Mouse (Mus musculus) heart, embryonic 13.5 days (tissue): ENCODE data around the gene Adcy7. TPM values are rescaled to one million over a fixed set of nuclear protein-coding genes. Genes with fewer than 3 reads are reported as not detected.
A peak's percentile ranks its signal among the peaks of the same experiment; 100 is the strongest.

Experiments used
- ATAC-seq: fragments of 200-750 bp; cut with Nextera tagmentation; 2 replicates; pipeline ENCODE4 v1.8.0; 2017; ENCODE audit warnings: moderate TSS enrichment; ENCODE audit not compliant: insufficient number of reproducible peaks, low FRiP score, low TSS enrichment; ENCODE audit errors: extremely low read depth
- H3K27ac ChIP-seq: fragments of 300-500 bp; sonication (generic); replicated peaks from 2 replicates; pipeline ENCODE4 v1.5.1; 2015; ENCODE audit warnings: moderate library complexity, mild to moderate bottlenecking, inconsistent platforms
- H3K27me3 ChIP-seq: fragments of 300-500 bp; sonication (generic); replicated peaks from 2 replicates; pipeline ENCODE4 v1.6.1; 2015; ENCODE audit warnings: mild to moderate bottlenecking, inconsistent platforms
- H3K36me3 ChIP-seq: fragments of 300-500 bp; sonication (generic); 2 replicates; pipeline ENCODE4 v1.6.1; 2015; ENCODE audit warnings: mild to moderate bottlenecking, inconsistent platforms
- H3K4me1 ChIP-seq: fragments of 300-500 bp; sonication (generic); 2 replicates; pipeline ENCODE4 v1.6.1; 2015; ENCODE audit warnings: inconsistent platforms
- H3K4me2 ChIP-seq: fragments of 300-500 bp; sonication (generic); 2 replicates; pipeline ENCODE4 v1.6.1; 2015; ENCODE audit warnings: inconsistent platforms, mild to moderate bottlenecking, moderate library complexity
- H3K4me3 ChIP-seq: fragments of 300-500 bp; sonication (generic); 2 replicates; pipeline ENCODE4 v1.5.1; 2015; ENCODE audit warnings: moderate library complexity, mild to moderate bottlenecking, inconsistent platforms
- H3K9ac ChIP-seq: fragments of 300-500 bp; sonication (generic); 2 replicates; pipeline ENCODE4 v1.6.1; 2015; ENCODE audit warnings: inconsistent platforms, mild to moderate bottlenecking, moderate library complexity
- H3K9me3 ChIP-seq: fragments of 300-500 bp; sonication (generic); 2 replicates; pipeline ENCODE4 v1.6.1; 2016; ENCODE audit warnings: inconsistent platforms
- WGBS: fragments of 180-500 bp; shearing (Covaris S2); methylation state at CpG from one replicate; pipeline ENCODE4 v1.1.7; 2015; ENCODE audit warnings: mixed read lengths; 5-methylcytosine and 5-hydroxymethylcytosine counted together
- polyA plus RNA-seq: library from polyadenylated mRNA; unstranded; fragments of >200 nt; fragmentation: Nextera tagmentation; extraction: Ambion mirVana; gene quantifications from 2 replicates; pipeline ENCODE4 v1.2.1, GENCODE M21; 2015

Adcy7 gene
- polyA plus RNA-seq, 1 experiment from 2014 or later, result 3.2 TPM

DNA sequence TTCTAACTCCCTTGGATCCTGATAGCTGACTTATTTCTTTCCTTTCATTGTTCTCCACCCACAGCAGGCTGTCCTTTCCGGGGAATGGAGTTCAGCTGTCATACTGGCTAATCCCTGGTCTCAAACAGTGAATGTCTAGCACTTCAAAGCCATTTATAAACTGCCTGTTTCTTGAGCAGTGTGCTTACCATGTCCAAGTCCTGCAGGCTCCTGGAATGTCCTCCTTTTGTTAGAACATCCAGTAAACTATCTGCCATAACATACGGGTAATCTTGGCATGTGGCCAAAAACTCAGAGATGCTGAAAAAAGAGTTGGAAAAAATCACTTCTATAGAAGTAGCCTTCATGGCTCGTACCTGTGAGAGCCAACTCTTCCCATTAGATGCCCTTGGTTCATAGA is 67.0 kb downstream of the Adcy7 start:
- Histone ChIP-seq H3K4me1 (peaks cover 44% of the 10 kb centered on the region), H3K9me3 (no peaks in the 10 kb centered on the region), H3K36me3 (peaks cover 90% of the 10 kb centered on the region), H3K27ac (peak overlapping the region; percentile 92), H3K4me2 (no peak overlapping the region), H3K4me3 (no peak overlapping the region), H3K27me3 (no peaks in the 10 kb centered on the region), H3K9ac (no peak overlapping the region; the same call in 1 of the 2 replicates)
- ATAC-seq, result no peak
- 37% methylated on average over 3 of the region's 3 CpGs for WGBS

DNA sequence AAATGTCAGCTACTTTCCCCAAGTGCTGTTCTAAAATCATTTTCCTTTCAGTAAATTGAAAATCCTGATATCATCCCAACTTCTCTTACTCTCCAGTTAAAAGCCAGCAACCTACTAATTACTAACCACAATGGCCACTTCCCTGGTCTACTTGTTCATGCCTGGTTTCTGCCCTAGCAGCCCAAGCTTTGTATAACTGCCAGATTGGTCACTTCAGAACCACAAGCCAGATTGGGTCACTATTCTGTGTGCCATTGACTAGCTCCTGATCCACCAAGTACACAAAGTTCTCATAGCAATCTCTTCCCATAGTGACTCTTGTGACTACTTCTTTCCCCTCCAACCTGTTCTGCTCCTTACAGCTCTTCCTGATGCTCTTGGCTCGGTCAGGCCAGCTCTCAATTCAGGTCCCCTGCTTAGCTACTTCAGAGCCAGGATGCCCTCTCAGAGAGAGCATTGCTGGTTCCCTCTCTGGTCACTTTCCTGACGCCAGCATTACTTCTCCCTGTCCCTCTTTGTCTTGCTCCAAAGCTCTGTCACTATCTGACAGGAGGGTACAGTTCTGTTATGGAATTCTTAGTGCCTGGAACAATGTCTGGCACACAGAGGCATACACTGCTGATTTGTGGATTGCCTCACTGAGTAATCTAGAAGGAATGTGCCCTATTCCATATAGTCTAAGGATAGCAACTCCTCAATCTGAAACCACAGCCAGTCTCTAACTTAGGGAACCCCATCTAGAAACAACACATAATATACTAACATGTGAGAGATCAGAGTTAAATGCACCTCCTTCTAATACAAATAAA is 67.9 kb downstream of the Adcy7 start:
- H3K27ac ChIP-seq, result peak overlapping the region; percentile 92
- WGBS, result 49% methylated on average over 2 of the region's 2 CpGs
- peaks cover 97% of the 10 kb centered on the region for H3K36me3 ChIP-seq
- H3K9me3 ChIP-seq, result no peaks in the 10 kb centered on the region
- peak overlapping the region; percentile 47; the same call in 1 of the 2 replicates for H3K9ac ChIP-seq
- peaks cover 36% of the 10 kb centered on the region for H3K4me1 ChIP-seq
- peak overlapping the region; percentile 11; the same call in 1 of the 2 replicates for H3K4me2 ChIP-seq
- H3K27me3 ChIP-seq, result no peaks in the 10 kb centered on the region
- ATAC-seq, result peak; percentile 31; the same call in 1 of the 2 replicates
- H3K4me3 ChIP-seq, result no peak overlapping the region

DNA sequence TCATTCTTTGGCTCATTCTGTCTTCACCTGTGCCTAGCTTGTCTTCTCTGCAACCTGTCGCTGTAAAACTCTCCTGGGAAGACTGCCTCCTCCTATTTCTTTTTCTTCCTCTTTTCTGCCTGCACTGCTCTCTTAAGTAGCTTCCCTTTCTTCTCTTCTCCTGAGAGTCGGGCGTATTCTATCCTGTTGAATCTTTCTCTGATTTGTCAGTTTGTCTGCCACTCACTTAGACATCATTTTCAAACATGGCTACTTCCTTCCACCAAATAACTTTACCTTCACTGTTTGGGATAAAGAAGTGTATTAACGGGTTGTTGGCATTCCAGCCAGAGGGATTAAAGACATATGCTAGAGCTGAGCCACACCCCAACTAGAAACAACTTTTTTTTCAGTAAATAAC is 69.8 kb downstream of the Adcy7 start:
- 90% methylated on average over 4 of the region's 4 CpGs for WGBS
- H3K27ac ChIP-seq, result peak overlapping the region; percentile 92
- ATAC-seq, result no peak

DNA sequence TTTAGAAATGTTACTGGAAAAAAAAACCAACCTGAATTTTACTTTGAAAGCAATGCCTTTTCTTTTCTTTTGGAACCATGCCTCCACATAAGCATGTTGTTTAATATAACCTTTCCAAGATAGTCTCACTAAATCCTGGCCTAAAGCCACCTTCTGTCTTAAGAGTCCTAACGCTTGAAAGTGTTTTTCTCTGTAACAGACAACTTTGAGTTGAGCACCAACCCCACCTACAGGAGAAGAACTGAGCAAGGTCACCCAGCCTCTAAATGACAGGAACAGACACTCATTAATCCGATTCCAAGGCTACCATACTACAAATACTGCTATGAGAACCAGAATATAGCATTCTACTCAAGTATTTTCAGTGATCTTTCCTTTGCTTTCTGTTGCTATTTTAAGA is 76.8 kb downstream of the Adcy7 start:
- no peak for ATAC-seq
- Histone ChIP-seq H3K27me3 (no peaks in the 10 kb centered on the region), H3K9me3 (no peaks in the 10 kb centered on the region), H3K36me3 (peaks cover 92% of the 10 kb centered on the region), H3K27ac (peak overlapping the region; percentile 68), H3K4me2 (no peak overlapping the region), H3K9ac (no peak overlapping the region), H3K4me3 (no peak overlapping the region), H3K4me1 (peaks cover 11% of the 10 kb centered on the region)
- WGBS, result 38% methylated on average over 2 of the region's 2 CpGs

More for the DNA sequence above, 69.8 kb downstream of the Adcy7 start:
- Histone ChIP-seq H3K4me2 (no peak overlapping the region), H3K36me3 (peaks cover 98% of the 10 kb centered on the region), H3K4me1 (peaks cover 33% of the 10 kb centered on the region), H3K9ac (no peak overlapping the region), H3K27me3 (no peaks in the 10 kb centered on the region), H3K9me3 (no peaks in the 10 kb centered on the region), H3K4me3 (no peak overlapping the region)

DNA sequence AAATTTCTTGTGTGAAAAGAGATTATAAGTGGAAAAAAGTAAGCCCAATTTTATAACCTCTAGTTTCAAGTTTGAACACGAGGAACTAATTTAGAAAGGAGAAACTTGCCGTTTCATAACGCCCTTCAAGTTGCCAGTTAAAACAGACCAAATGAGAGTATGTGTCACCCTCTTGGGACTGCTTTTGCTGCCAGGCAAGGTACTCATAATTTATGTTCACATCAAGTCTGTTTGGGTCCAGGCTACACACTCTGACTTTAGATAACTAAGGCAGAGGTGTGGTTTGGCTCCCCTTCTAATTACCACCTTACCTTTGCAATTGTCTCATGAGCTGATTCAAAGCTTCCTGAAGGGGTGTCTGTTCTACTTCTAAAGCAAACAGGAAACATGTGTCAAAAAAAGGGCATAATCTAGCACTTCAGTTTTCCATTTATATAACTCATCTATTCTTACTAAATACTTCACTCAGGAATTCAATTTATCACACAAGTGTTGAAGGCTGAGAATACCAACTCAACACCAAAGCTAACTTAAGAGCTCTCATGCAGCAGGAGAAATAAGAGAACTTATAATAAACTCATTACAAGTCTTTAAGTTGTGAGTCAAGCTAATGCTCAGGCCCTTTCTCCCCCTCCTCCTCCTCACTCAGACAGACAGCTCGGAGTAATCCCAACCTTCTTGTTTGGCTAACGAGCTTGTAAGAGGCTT is 85.2 kb downstream of the Adcy7 start:
- H3K9ac ChIP-seq, result no peak overlapping the region
- ATAC-seq, result no peak

DNA sequence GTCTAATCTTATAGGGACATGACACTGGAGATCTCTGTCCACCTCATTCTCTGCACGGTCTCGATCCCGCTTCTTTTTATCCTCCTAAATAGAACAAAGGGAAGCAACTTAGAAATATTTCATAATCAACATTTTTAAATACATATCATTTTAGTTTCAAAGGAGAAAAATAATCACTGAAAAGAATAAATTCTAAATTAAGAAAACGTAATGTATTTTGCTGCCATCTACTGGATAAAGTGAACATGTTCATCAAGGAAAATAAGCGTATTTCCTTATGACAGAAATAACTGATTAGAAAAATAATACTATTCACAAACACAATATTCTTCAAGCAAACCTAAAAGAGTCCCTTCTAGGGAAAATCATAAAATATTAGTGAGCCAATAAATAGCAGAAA is 85.7 kb downstream of the Adcy7 start:
- Histone ChIP-seq H3K9me3 (no peaks in the 10 kb centered on the region), H3K36me3 (peaks cover 67% of the 10 kb centered on the region), H3K4me2 (no peak overlapping the region), H3K4me1 (peaks cover 25% of the 10 kb centered on the region), H3K27me3 (no peaks in the 10 kb centered on the region), H3K4me3 (no peak overlapping the region), H3K9ac (no peak overlapping the region), H3K27ac (no peak overlapping the region)
- WGBS, result 82% methylated on average over 5 of the region's 5 CpGs
- no peak for ATAC-seq

More for the DNA sequence above, 85.2 kb downstream of the Adcy7 start:
- Histone ChIP-seq H3K4me1 (peaks cover 21% of the 10 kb centered on the region), H3K4me2 (no peak overlapping the region), H3K4me3 (no peak overlapping the region), H3K27me3 (no peaks in the 10 kb centered on the region), H3K36me3 (peaks cover 73% of the 10 kb centered on the region), H3K9me3 (no peaks in the 10 kb centered on the region), H3K27ac (no peak overlapping the region)
- 70% methylated on average over 5 of the region's 5 CpGs for WGBS

DNA sequence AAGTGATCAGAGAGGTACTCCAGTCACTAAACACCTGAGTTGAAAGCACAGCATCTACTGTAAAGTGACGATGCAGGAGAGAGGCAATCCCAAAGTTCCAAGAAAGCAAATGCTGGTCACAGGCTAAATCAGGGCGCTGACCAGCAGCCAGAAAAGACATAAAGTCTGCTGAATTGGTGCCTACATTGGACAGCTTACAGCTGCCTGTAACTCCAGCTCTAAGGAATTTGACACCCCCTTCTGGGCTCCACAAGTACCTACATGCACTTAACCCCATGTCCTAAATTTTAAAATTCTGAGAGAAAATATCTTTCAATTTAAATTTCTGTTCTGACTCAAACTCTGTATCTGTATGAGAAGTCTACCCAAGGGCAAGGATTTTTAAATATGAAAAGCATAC is 87.8 kb downstream of the Adcy7 start:
- Histone ChIP-seq H3K9ac (peak overlapping the region; percentile 100), H3K9me3 (no peaks in the 10 kb centered on the region), H3K36me3 (peaks cover 48% of the 10 kb centered on the region), H3K4me2 (peak overlapping the region; percentile 97), H3K27ac (no peak overlapping the region), H3K4me1 (peaks cover 31% of the 10 kb centered on the region), H3K27me3 (no peaks in the 10 kb centered on the region), H3K4me3 (peak overlapping the region; percentile 99)
- ATAC-seq, result no peak
- 78% methylated on average over 2 of the region's 2 CpGs for WGBS

DNA sequence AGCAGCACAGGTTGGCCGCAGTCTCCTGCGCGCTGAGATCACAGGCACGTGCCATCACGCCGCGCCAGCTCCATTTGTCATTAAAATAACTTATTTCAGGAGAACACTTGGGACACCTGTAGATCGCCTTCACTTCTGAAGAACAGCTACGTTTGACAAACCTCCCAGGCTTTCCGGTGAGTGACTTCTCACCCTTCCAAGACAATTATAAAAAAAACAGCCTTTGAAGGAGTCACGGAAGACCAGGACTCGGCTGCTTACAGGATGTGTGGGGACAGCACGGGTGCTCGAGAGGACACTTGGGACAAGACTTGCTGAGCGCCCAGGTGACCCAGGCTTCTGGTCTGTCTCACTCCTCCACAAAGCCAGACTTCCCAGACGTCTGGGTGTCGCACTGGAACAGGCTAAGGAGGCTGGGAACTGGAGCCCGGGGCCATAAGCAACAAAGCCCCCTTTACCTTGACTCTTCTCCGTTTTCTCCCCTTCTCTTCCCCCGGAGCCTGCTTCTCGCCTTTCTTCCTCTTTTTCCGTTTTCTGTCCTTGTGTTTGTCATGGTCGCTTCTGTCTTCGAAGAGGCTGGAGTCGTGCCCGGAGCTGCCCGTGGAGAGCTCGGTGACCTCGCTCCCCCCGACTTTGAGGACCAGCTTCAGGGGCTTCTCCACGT is 89.0 kb downstream of the Adcy7 start:
- peak overlapping the region; percentile 91 for H3K27ac ChIP-seq
- H3K9me3 ChIP-seq, result no peaks in the 10 kb centered on the region
- peaks cover 7% of the 10 kb centered on the region; the same call in 1 of the 2 replicates for H3K27me3 ChIP-seq
- peaks cover 36% of the 10 kb centered on the region for H3K36me3 ChIP-seq
- H3K9ac ChIP-seq, result peak overlapping the region; percentile 100
- peak overlapping the region; percentile 97 for H3K4me2 ChIP-seq
- H3K4me1 ChIP-seq, result peaks cover 31% of the 10 kb centered on the region
- H3K4me3 ChIP-seq, result peak overlapping the region; percentile 99
- WGBS, result 1% methylated on average over 31 of the region's 31 CpGs
- ATAC-seq, result no peak

DNA sequence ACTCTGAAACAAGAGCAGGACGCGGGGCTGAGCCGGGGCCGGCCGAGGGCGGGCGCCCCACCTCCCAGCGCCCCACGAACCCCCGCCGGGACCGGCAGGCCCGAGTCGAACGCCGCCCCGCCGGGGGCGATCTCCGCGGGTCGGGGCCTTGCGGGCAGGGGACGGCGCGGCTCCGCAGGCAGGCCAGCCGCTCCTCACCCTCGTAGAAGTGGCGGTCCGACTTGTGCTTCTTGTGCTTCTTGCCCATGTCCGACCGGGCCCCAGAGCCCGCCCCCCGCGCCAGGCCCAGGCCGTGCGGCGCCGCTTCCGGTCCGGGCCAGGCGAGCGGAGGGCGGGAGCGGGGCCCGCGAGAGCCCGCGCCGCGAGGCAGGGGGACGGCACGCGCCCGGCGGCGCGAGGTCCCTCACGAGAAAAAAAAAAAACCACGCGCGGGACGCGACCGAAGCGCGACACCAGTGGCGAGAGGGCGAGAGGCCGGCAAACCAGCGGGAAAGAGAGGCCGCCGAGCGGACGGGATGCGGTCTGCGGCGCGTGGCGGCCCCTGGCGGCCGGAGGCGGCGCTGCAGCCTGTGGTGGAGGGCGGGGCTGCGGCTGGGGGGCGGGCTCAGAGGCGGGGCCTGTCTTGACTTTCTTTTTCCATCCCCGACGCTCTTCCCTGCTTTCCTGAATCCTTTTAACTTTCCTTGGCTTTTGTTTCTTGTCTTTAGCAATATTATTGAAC is 89.7 kb downstream of the Adcy7 start, which contains the start of gene Brd7:
TSS of gene Brd7 (minus strand) at position 487 of the 721 bp plus-strand sequence.
- peak; percentile 83 for ATAC-seq
- Histone ChIP-seq H3K4me3 (peak within 1 kb of the TSS; percentile 99), H3K27ac (peak within 1 kb of the TSS; percentile 91), H3K4me2 (peak within 1 kb of the TSS; percentile 97), H3K9ac (peak within 1 kb of the TSS; percentile 100), H3K36me3 (peaks cover 29% of the 10 kb centered on the region), H3K27me3 (peaks cover 7% of the 10 kb centered on the region; the same call in 1 of the 2 replicates), H3K4me1 (peaks cover 31% of the 10 kb centered on the region), H3K9me3 (no peaks in the 10 kb centered on the region)
- under 1% methylated on average over 67 of the region's 91 CpGs for WGBS

DNA sequence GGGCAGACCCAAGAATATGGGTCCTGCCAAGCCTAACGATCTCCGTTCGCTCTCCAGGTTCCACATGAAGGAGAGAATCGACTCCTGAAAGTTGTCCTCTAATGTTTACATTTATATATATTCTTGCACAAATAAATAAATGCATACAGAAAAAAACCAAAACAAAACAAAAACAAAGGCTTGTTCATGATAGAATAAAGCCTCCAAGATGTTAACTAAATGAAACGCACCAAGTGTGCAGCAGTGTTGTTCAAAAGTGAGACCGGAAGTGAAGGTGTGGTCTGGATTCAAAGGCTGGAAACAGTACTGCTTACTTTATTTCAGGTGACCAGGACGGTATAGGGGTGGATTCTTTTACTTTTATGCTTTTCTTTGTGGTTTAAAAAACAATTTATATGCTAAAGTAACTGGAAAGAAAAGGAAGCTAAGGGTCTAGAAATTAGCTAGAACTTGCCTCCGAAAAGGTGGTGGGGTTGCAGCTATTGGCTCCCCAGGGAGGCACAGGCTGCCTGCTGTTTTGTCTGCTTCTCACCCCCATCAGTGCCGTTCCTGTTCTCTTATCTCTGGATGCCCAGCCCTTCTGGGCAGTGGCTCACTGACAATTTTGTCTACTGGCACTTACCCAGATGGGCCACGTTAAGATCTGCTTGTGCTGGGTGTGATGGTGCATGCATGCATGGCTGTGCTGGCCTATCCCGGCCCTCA is 90.4 kb downstream of the Adcy7 start:
- ATAC-seq, result no peak
- peaks cover 7% of the 10 kb centered on the region; the same call in 1 of the 2 replicates for H3K27me3 ChIP-seq
- peak overlapping the region; percentile 97 for H3K4me2 ChIP-seq
- H3K9ac ChIP-seq, result peak overlapping the region; percentile 100
- H3K36me3 ChIP-seq, result peaks cover 22% of the 10 kb centered on the region
- no peaks in the 10 kb centered on the region for H3K9me3 ChIP-seq
- peak overlapping the region; percentile 70 for H3K27ac ChIP-seq
- H3K4me3 ChIP-seq, result peak overlapping the region; percentile 99
- 22% methylated on average over 11 of the region's 11 CpGs for WGBS
- H3K4me1 ChIP-seq, result peaks cover 31% of the 10 kb centered on the region
